Mouse (Mus musculus) spleen, embryonic (tissue): ENCODE results near the gene Rpl6.

Source experiments
- CTCF ChIA-PET: fragments of 350-600 bp; sonication (Branson Sonifier 250); formaldehyde crosslinking; loops from one replicate; lab custom pipeline; 2022; lab: Charles Lee

The Rpl6 gene

DNA sequence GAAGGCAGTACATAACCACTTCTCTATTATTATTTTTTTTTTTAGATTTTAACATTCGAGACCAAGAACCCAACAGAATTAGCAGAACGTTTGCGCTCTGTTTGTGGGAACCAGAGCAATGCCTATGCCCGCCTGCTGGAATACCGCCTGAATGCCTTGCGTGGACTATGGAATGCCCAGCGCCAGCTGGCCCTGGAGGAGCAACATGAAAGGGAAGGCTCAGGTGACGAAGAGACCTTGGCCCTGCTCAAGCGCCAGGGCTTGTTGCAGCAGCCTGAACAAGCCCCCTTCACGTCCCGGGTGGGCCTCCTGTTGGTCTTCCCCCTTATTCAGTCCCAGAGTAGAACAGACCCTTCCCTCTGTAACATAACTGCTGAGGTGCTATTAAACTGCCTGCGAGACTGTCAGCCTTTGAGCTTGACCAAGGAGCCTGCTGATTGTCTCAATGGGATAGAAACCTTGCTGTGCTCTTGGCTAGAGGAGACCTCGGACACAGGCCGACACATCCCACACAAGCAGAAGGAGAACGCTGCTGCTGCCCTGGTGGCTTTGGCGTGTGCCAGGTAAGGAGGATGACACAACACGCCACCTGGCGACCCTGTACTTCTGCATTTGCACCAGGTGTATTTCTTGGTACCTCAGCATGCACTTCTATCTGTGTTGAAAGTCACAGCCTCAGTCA lies 49.7 kb downstream of the Rpl6 start:
- CTCF ChIA-PET: no interaction called here

DNA sequence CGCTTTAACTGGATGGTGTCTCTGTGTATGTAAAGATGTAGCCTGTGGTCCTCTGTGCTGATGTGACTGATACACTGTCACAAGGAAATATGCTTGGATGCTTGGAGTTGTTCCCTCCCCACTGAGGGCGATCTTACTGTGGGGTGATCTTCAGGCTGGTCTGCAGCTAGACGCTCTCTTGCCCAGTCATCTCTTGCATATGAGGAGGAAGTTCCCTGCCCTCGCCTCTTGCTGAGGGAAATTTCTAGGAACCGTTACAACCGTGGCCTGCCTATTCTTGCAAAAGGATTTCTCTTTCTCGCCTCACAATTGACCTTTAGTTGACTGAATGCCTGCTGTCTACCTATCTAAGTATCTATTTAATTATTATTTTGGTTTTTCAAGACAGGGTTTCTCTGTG lies 50.7 kb downstream of the Rpl6 start:
- CTCF ChIA-PET: no interaction called here
